Mouse (Mus musculus) embryonic facial prominence, embryonic 10.5 days (tissue): ENCODE measurements at regions not wholly inside any gene's neighbourhood (a gene's known extent, or its start where the extent isn't known, plus 50 kb on each side); places are given as distances from the start of the nearest gene placed in this dataset.

Source experiments
- DNase-seq: peaks from one replicate; pipeline ENCODE4 v3.0.0-alpha.2; 2017; ENCODE audit warnings: low spot score
- H3K27ac ChIP-seq: fragments of 300-500 bp; sonication (generic); replicated peaks from 2 replicates; pipeline ENCODE4 v1.5.1; 2016; ENCODE audit warnings: mild to moderate bottlenecking
- H3K27me3 ChIP-seq: fragments of 300-500 bp; sonication (generic); replicated peaks from 2 replicates; pipeline ENCODE4 v1.6.1; 2016; ENCODE audit warnings: low read depth, mild to moderate bottlenecking; ENCODE audit not compliant: poor library complexity, severe bottlenecking
- H3K36me3 ChIP-seq: fragments of 300-500 bp; sonication (generic); replicated peaks from 2 replicates; pipeline ENCODE4 v1.6.1; 2016; ENCODE audit warnings: mild to moderate bottlenecking, moderate library complexity
- H3K4me1 ChIP-seq: fragments of 300-500 bp; sonication (generic); 2 replicates; pipeline ENCODE4 v1.6.1; 2016
- H3K4me3 ChIP-seq: fragments of 300-500 bp; sonication (generic); 2 replicates; pipeline ENCODE4 v1.5.1; 2016; ENCODE audit warnings: mild to moderate bottlenecking, moderate library complexity
- H3K9me3 ChIP-seq: fragments of 300-500 bp; sonication (generic); 2 replicates; pipeline ENCODE4 v1.6.1; 2016; ENCODE audit warnings: mild to moderate bottlenecking
- WGBS: fragments of 180-500 bp; shearing (Covaris S2); methylation state at CpG from one replicate; pipeline ENCODE4 v1.1.7; 2016; 5-methylcytosine and 5-hydroxymethylcytosine counted together

DNA sequence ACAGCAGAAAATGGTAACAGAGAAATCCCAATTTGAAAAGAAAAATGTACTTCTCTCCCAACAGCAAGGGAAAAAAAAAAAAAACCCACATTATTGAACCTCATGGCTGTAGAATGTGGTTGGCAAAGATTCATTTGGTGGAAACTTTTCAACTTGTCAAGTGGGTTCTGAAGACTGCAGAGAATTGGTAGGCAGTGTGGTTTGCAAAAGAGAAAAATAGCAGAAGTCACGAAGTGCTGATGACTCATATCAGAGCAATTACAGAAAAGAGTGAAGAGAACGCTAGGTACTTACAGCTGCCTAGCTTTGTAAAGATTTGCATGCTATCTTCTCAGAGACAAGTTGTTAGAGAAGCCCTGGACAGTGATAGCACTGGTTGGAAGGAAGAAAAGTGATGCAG lies 1211.6 kb downstream of the Galc start:
- 89% methylated on average over 2 of the region's 2 CpGs for WGBS
- H3K9me3 ChIP-seq, result no peaks in the 10 kb centered on the region
- DNase-seq, result no peak
- no peak overlapping the region for H3K4me3 ChIP-seq
- H3K27me3 ChIP-seq, result no peaks in the 10 kb centered on the region
- no peaks in the 10 kb centered on the region for H3K4me1 ChIP-seq
- no peaks in the 10 kb centered on the region for H3K36me3 ChIP-seq
- H3K27ac ChIP-seq, result no peak overlapping the region
